Mouse (Mus musculus): Measurements from ENCODE around the gene Gm4787.
"Not testable (repeated sequence)": the region's sequence is repeated elsewhere in the genome, so short reads cannot be mapped to it uniquely, and the experiment has no call there.

Gene Gm4787

DNA sequence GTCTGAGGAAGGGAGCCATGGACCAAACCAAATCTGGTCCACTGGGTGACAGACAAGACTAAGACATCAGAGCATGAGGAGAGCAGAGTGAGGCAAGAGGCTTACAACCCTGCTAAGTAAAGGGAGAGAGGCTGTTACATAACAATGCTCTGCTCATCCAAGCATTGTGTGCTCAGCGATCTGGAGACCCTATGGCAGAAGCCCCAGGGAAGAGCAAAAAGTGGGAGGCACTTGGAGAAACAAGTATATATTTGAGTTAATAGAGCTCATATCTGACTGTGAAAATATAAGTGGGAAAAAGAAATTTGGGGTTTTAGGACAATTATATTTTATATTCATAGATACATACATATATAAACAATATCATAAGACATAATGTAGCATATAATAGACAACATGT, at the start of gene Gm4787:
Gene Gm4787, minus strand, starts transcription at position 101 of the 400 bp plus-strand sequence.
- DNase-seq (ENCODE audit: low spot score in 2 of 2): not testable (repeated sequence)

DNA sequence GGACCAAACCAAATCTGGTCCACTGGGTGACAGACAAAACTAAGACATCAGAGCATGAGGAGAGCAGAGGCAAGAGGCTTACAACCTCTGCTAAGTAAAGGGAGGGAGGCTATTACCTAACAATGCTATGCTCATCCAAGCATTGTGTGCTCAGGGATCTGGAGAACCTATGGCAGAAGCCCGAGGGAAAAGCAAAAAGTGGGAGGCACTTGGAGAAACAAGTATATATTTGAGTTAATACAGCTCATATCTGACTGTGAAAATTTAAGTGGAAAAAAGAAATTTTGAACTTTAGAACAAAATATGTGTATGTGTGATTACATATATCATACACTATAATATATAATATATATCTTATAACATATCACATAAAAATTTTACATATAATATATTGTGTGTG, 42.6 kb upstream of the Gm4787 start, which contains the start of gene Adam4:
Gene Adam4, minus strand, starts transcription at position 101 of the 400 bp plus-strand sequence.
- no peak for DNase-seq (ENCODE audit: low spot score in 2 of 2)

DNA sequence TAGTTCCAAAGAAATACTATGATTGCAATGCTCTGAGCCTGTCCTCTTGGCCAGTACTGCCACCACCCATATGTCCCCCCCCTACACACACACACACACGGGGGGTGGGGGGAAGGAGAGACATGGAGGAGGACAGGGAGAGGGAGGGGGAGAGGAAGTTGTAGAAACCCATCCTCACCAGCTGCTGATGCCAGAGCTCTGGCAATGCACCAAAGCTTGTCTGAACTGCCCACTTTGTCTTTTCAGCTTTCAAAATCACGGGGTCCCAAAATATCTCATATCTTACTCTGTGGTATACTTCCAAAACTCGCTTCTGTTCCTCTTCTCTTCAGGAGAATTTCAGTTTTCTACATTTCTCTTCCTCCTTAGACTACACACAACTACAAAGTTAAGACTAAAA, 33.9 kb upstream of the Gm4787 start:
- DNase-seq (ENCODE audit: low spot score in 2 of 2): no peak

DNA sequence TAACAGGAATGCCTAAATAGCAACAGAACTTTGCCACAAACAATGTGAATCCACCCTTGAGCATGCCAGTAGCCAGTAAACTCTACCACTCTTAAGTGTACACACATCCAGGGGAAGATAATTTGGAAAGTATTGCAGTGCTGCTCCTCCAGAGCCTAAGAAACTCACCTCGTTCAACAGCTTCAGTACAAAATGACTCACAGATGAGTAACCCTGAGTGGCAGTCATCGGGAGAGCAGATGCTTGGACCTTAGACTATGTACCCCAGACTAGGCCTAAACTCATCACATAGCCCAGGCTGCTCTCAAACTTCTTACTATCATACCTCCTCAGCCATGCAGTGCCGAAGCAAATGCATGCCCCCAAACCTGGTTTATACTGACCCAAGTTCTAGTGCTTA, 29.7 kb upstream of the Gm4787 start:
- no peak for DNase-seq (ENCODE audit: low spot score in 2 of 2)

- peak; percentile 41 to 72 for DNase-seq (ENCODE audit: low spot score in 2 of 2)
Observed at GRCm38 (mm10) chr12:81402187-81402586, 22.9 kb upstream of the Gm4787 start.

- DNase-seq (ENCODE audit: low spot score in 2 of 2): no peak
Observed at GRCm38 (mm10) chr12:81333841-81334240, 45.4 kb downstream of the Gm4787 start.

DNA sequence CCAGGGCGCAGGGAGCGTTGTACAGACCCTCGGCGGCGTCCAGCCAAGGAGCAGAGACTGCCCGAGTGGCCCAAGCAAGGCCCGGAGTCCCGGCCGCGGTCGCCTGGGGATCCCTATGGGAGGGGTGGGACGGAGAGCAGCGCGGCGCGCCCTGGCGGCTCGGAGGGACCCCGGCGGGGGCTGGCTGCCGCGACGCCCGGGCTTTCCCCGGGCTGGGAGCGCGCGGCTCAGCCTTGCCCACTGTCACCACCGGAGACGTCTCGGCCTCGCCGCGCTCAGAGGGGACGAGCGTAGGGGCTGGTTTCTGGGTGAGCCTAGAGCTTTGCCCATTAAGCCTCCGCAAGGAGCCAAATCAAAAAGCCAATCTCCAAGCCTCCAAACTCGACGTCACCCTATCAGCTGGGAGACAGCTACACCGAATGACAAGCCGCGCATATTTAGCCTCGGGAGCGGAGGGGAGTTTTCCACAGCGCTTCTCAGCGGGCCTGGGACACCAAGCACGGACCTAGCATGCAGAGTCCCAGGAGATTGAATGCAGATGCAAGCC, 46.3 kb downstream of the Gm4787 start, which contains the start of gene Slc8a3:
Gene Slc8a3, minus strand, starts transcription at position 306 of the 547 bp plus-strand sequence.
- DNase-seq (ENCODE audit: low spot score in 2 of 2): peak; percentile 42 to 48

DNA sequence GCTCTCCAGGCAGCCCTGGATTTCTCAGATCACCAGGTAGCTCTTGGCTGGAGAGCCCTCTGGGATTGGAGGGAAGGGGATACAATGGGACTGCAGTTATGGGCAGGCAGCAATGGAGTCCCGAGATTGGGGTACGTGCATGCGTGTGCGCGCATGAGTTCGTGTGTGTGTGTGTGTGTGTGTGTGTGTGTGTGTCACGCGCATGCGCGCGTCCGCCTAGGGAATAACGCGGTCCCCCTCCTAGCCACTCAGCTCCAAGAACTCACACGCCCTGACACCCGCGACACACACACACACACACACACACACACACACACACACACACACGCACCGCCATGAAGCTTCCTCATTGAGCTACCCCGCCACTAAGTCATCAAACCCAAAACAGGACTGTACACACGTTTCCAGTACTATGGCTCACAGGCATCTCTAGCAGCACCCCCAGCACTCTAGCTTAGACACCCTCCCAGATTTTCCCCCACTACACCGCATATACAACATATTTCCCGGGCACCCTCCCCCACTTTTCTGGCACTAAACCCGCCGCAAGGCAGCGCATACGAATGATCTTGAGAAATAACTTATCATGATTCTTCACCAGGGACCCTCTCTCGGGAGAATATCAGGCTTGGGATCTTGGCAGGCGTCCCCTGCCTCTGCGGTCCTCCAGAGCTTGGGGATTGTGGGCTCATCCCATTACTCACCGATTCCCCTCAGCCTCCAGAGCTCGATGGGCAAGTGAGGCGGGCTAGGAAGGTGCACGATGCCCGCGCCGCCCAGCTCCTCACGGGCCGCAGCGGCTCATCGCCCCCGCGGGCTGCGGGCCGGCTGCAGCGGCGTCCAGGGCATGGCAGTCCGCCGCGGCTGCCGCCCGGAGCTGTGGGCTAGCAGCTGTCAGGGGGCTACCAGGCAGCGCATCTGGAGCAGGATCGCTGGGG, 47.1 kb downstream of the Gm4787 start:
- peak; percentile 59 to 63 for DNase-seq (ENCODE audit: low spot score in 2 of 2)

DNA sequence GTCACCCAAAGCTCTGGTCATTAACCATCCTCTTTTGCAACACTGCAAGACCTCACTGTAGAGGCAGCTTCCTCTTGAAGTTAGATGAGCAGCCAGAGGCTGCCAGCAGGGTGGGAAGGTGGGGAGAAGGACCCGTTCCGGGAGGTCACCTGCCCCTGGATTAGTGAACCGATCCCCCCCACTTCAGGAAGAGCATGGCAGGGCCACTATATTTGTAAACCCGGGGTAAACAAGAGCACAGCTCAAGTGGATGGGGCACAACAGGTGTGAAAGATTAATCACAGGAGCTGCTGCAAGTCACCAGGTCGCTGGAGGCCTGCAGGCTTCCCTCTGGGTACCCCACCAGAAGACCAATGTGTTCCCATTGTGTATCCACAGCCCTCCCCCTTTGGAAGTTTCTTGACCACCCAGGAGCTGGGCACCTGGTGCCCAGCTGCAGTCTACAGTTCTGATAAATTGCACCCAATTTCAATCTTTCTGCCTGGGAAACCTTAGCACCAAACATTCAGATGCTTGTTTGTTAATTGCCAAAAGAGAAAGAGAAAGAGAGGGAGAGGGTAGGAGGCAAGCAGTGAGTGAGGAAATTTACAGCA, 48.1 kb downstream of the Gm4787 start:
- no peak for DNase-seq (ENCODE audit: low spot score in 2 of 2)
